Mouse (Mus musculus) hindbrain, embryonic 15.5 days (tissue): Measurements from ENCODE around the gene Tbc1d7. TPM values are rescaled to one million over a fixed set of nuclear protein-coding genes. Genes with fewer than 3 reads are reported as not detected.

Experiments
- ATAC-seq: fragments of 200-750 bp; cut with Nextera tagmentation; 2 replicates; pipeline ENCODE4 v1.8.0; 2017; ENCODE audit warnings: low read depth, moderate number of reproducible peaks, moderate TSS enrichment; ENCODE audit not compliant: low FRiP score
- H3K27ac ChIP-seq: fragments of 300-500 bp; sonication (generic); replicated peaks from 2 replicates; pipeline ENCODE4 v1.5.1; 2015; ENCODE audit warnings: mild to moderate bottlenecking, inconsistent platforms
- H3K27me3 ChIP-seq: fragments of 300-500 bp; sonication (generic); 2 replicates; pipeline ENCODE4 v1.6.1; 2015; ENCODE audit warnings: control low read depth, inconsistent platforms
- H3K36me3 ChIP-seq: fragments of 300-500 bp; sonication (generic); 2 replicates; pipeline ENCODE4 v1.6.1; 2015; ENCODE audit warnings: control low read depth, inconsistent platforms
- H3K4me1 ChIP-seq: fragments of 300-500 bp; sonication (generic); replicated peaks from 2 replicates; pipeline ENCODE4 v1.6.1; 2015; ENCODE audit warnings: control low read depth, inconsistent platforms
- H3K4me2 ChIP-seq: fragments of 300-500 bp; sonication (generic); 2 replicates; pipeline ENCODE4 v1.6.1; 2015; ENCODE audit warnings: moderate library complexity, mild to moderate bottlenecking, inconsistent platforms
- H3K4me3 ChIP-seq: fragments of 300-500 bp; sonication (generic); 2 replicates; pipeline ENCODE4 v1.5.1; 2015; ENCODE audit warnings: mild to moderate bottlenecking, inconsistent platforms
- H3K9ac ChIP-seq: fragments of 300-500 bp; sonication (generic); 2 replicates; pipeline ENCODE4 v1.6.1; 2015; ENCODE audit warnings: inconsistent platforms
- H3K9me3 ChIP-seq: fragments of 300-500 bp; sonication (generic); 2 replicates; pipeline ENCODE4 v1.6.1; 2016; ENCODE audit warnings: control low read depth, inconsistent platforms
- WGBS: fragments of 180-500 bp; shearing (Covaris S2); methylation state at CpG from one replicate; pipeline ENCODE4 v1.1.7; 2015; 5-methylcytosine and 5-hydroxymethylcytosine counted together
- polyA plus RNA-seq: library from polyadenylated mRNA; unstranded; fragments of >200 nt; fragmentation: Nextera tagmentation; extraction: Ambion mirVana; gene quantifications from 2 replicates; pipeline ENCODE4 v1.2.1, GENCODE M21; 2015

Gene Tbc1d7
- polyA plus RNA-seq, 1 experiment from 2014 or later, result 76.3 TPM

GRCm38 (mm10) chr13:43206118-43206683, 34.9 kb upstream of the Tbc1d7 start:
- WGBS, result 79% methylated on average over 12 of the region's 12 CpGs
- Histone ChIP-seq H3K4me1 (peaks cover 11% of the 10 kb centered on the region), H3K36me3 (no peaks in the 10 kb centered on the region), H3K4me3 (no peak overlapping the region), H3K9me3 (no peaks in the 10 kb centered on the region), H3K27me3 (no peaks in the 10 kb centered on the region), H3K4me2 (no peak overlapping the region), H3K9ac (no peak overlapping the region), H3K27ac (no peak overlapping the region)
- peak; percentile 68; the same call in 1 of the 2 replicates for ATAC-seq

- no peak for ATAC-seq
- Histone ChIP-seq H3K36me3 (0 out of 2 replicates have a peak, but pooled peaks cover 2% of the 10 kb centered on the region), H3K4me3 (no peak overlapping the region), H3K4me1 (peaks cover under 1% of the 10 kb centered on the region; the same call in 1 of the 2 replicates), H3K9me3 (no peaks in the 10 kb centered on the region), H3K4me2 (no peak overlapping the region), H3K27ac (no peak overlapping the region), H3K9ac (no peak overlapping the region), H3K27me3 (no peaks in the 10 kb centered on the region)
- 55% methylated on average over 5 of the region's 5 CpGs for WGBS
These were observed 32.3 kb upstream of the Tbc1d7 start for GRCm38 (mm10) chr13:43203641-43204040.

GRCm38 (mm10) chr13:43203234-43203633, 31.9 kb upstream of the Tbc1d7 start:
- ATAC-seq, result no peak
- H3K27ac ChIP-seq, result no peak overlapping the region
- no peak overlapping the region for H3K4me2 ChIP-seq
- H3K4me3 ChIP-seq, result no peak overlapping the region
- H3K9ac ChIP-seq, result no peak overlapping the region
- 84% methylated on average over 7 of the region's 7 CpGs for WGBS
- H3K27me3 ChIP-seq, result no peaks in the 10 kb centered on the region
- 0 out of 2 replicates have a peak, but pooled peaks cover 2% of the 10 kb centered on the region for H3K36me3 ChIP-seq
- H3K9me3 ChIP-seq, result no peaks in the 10 kb centered on the region
- no peaks in the 10 kb centered on the region for H3K4me1 ChIP-seq

GRCm38 (mm10) chr13:43202351-43202750, 31.1 kb upstream of the Tbc1d7 start:
- no peak for ATAC-seq
- 90% methylated on average over 10 of the region's 10 CpGs for WGBS
- no peak overlapping the region for H3K27ac ChIP-seq
- H3K4me3 ChIP-seq, result no peak overlapping the region
- no peak overlapping the region for H3K9ac ChIP-seq
- no peaks in the 10 kb centered on the region for H3K9me3 ChIP-seq
- H3K27me3 ChIP-seq, result no peaks in the 10 kb centered on the region
- H3K4me2 ChIP-seq, result no peak overlapping the region
- H3K36me3 ChIP-seq, result 0 out of 2 replicates have a peak, but pooled peaks cover 2% of the 10 kb centered on the region
- H3K4me1 ChIP-seq, result no peaks in the 10 kb centered on the region

GRCm38 (mm10) chr13:43201033-43201432, 29.7 kb upstream of the Tbc1d7 start:
- Histone ChIP-seq H3K27ac (no peak overlapping the region), H3K9me3 (no peaks in the 10 kb centered on the region), H3K36me3 (0 out of 2 replicates have a peak, but pooled peaks cover 2% of the 10 kb centered on the region), H3K9ac (no peak overlapping the region), H3K27me3 (no peaks in the 10 kb centered on the region), H3K4me3 (no peak overlapping the region), H3K4me1 (no peaks in the 10 kb centered on the region), H3K4me2 (no peak overlapping the region)
- ATAC-seq, result peak; percentile 40
- 38% methylated on average over 22 of the region's 22 CpGs for WGBS

- peak; percentile 53 for ATAC-seq
- Histone ChIP-seq H3K4me2 (no peak overlapping the region), H3K4me1 (no peaks in the 10 kb centered on the region), H3K9ac (no peak overlapping the region), H3K27me3 (no peaks in the 10 kb centered on the region), H3K36me3 (0 out of 2 replicates have a peak, but pooled peaks cover 2% of the 10 kb centered on the region), H3K4me3 (no peak overlapping the region), H3K27ac (no peak overlapping the region), H3K9me3 (no peaks in the 10 kb centered on the region)
- WGBS, result 71% methylated on average over 22 of the region's 22 CpGs
These were observed 29.2 kb upstream of the Tbc1d7 start for GRCm38 (mm10) chr13:43200473-43200872.

- no peak overlapping the region for H3K4me3 ChIP-seq
- H3K27ac ChIP-seq, result no peak overlapping the region
- no peaks in the 10 kb centered on the region for H3K4me1 ChIP-seq
- ATAC-seq, result no peak
- WGBS, result 75% methylated on average over 5 of the region's 5 CpGs
- H3K27me3 ChIP-seq, result no peaks in the 10 kb centered on the region
- H3K36me3 ChIP-seq, result 0 out of 2 replicates have a peak, but pooled peaks cover 2% of the 10 kb centered on the region
- no peaks in the 10 kb centered on the region for H3K9me3 ChIP-seq
- H3K4me2 ChIP-seq, result no peak overlapping the region
- no peak overlapping the region for H3K9ac ChIP-seq
These were observed 28.4 kb upstream of the Tbc1d7 start for GRCm38 (mm10) chr13:43199749-43200148.

GRCm38 (mm10) chr13:43199282-43199681, 28.0 kb upstream of the Tbc1d7 start:
- H3K27ac ChIP-seq, result no peak overlapping the region
- 0 out of 2 replicates have a peak, but pooled peaks cover 2% of the 10 kb centered on the region for H3K36me3 ChIP-seq
- WGBS, result 91% methylated on average over 7 of the region's 7 CpGs
- no peaks in the 10 kb centered on the region for H3K27me3 ChIP-seq
- H3K4me2 ChIP-seq, result no peak overlapping the region
- H3K9me3 ChIP-seq, result no peaks in the 10 kb centered on the region
- no peak for ATAC-seq
- no peaks in the 10 kb centered on the region for H3K4me1 ChIP-seq
- no peak overlapping the region for H3K9ac ChIP-seq
- H3K4me3 ChIP-seq, result no peak overlapping the region

- H3K27ac ChIP-seq, result no peak overlapping the region
- H3K4me3 ChIP-seq, result no peak overlapping the region
- no peak overlapping the region for H3K9ac ChIP-seq
- H3K36me3 ChIP-seq, result 0 out of 2 replicates have a peak, but pooled peaks cover 2% of the 10 kb centered on the region
- no peaks in the 10 kb centered on the region for H3K9me3 ChIP-seq
- 54% methylated on average over 6 of the region's 6 CpGs for WGBS
- 0 out of 2 replicates have a peak, but pooled peaks cover under 1% of the 10 kb centered on the region for H3K4me1 ChIP-seq
- H3K4me2 ChIP-seq, result no peak overlapping the region
- no peak for ATAC-seq
- H3K27me3 ChIP-seq, result no peaks in the 10 kb centered on the region
These were observed 25.9 kb upstream of the Tbc1d7 start for GRCm38 (mm10) chr13:43197187-43197586.

- Histone ChIP-seq H3K27me3 (no peaks in the 10 kb centered on the region), H3K4me1 (0 out of 2 replicates have a peak, but pooled peaks cover 5% of the 10 kb centered on the region), H3K9ac (no peak overlapping the region), H3K4me2 (no peak overlapping the region), H3K36me3 (0 out of 2 replicates have a peak, but pooled peaks cover 2% of the 10 kb centered on the region), H3K27ac (no peak overlapping the region), H3K9me3 (no peaks in the 10 kb centered on the region), H3K4me3 (no peak overlapping the region)
- ATAC-seq, result no peak
- 70% methylated on average over 7 of the region's 7 CpGs for WGBS
These were observed 24.7 kb upstream of the Tbc1d7 start for GRCm38 (mm10) chr13:43196000-43196399.

- Histone ChIP-seq H3K4me3 (no peak overlapping the region), H3K9me3 (no peaks in the 10 kb centered on the region), H3K27ac (no peak overlapping the region), H3K4me1 (0 out of 2 replicates have a peak, but pooled peaks cover 5% of the 10 kb centered on the region), H3K36me3 (no peaks in the 10 kb centered on the region), H3K4me2 (no peak overlapping the region), H3K27me3 (no peaks in the 10 kb centered on the region), H3K9ac (no peak overlapping the region)
- 92% methylated on average over 8 of the region's 8 CpGs for WGBS
- no peak for ATAC-seq
These were observed 22.6 kb upstream of the Tbc1d7 start for GRCm38 (mm10) chr13:43193932-43194331.

GRCm38 (mm10) chr13:43193266-43193665, 22.0 kb upstream of the Tbc1d7 start:
- no peak; the same call in 1 of the 2 replicates for ATAC-seq
- Histone ChIP-seq H3K27ac (no peak overlapping the region), H3K4me3 (no peak overlapping the region), H3K9ac (no peak overlapping the region), H3K9me3 (no peaks in the 10 kb centered on the region), H3K27me3 (no peaks in the 10 kb centered on the region), H3K36me3 (no peaks in the 10 kb centered on the region), H3K4me1 (0 out of 2 replicates have a peak, but pooled peaks cover 5% of the 10 kb centered on the region), H3K4me2 (no peak overlapping the region)
- WGBS, result 65% methylated on average over 7 of the region's 7 CpGs
